Mouse (Mus musculus): ENCODE measurements around the gene Foxq1.

The Foxq1 gene

DNA sequence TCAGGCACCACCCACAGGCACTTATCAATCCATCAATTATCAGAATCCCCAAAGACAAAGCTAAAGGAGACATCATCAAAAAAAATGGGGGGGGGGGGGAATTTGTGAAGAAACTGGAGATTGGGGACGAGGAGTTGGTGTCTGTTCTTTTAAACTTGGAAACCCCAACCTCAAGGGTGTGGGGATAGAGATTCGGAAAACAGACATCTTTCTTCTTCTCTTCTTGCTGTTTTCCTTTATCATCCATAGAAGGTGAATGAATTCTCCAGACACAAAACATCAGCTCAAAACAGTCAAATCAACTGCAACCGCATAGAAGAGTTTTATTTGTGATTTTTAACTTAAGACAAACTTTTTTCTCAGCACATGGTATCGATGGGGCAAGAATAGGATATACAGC, at the start of gene Foxq1:
Gene Foxq1 (plus strand): TSS at position 301 of the 400 bp plus-strand sequence.
- DNase-seq: no peak

DNA sequence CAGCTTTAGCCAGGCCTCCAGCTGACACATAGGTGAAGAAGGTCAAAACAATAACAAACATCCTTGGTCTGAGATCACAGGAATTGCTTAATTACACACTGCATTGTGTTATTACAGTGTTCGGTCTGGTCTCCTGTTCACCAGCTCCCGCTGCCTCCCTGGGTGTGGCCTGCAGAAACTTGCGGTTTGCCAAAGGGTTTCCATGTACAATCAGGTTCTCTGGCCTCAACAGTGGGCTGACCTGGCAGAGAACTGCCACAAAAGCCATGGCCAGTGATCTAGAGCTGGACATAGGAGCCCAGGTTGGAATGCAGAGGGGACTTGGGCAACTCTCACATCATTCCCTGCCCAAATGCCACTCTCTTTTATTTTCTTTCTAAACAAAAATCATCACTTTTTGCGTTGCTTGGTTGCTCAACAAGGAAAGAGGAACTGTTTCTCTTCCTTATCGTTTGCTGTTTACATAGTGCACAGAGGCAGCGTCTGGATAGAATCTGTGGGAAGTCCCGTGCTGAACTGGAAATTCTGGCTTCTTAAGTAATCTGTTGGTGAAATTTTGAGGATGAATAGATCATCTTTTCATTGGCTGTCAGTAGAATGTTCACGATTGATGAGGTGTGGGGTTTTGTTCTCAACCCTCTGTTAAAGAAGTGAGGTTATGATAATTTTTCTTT, 49.3 kb upstream of the Foxq1 start:
- DNase-seq: no peak

DNA sequence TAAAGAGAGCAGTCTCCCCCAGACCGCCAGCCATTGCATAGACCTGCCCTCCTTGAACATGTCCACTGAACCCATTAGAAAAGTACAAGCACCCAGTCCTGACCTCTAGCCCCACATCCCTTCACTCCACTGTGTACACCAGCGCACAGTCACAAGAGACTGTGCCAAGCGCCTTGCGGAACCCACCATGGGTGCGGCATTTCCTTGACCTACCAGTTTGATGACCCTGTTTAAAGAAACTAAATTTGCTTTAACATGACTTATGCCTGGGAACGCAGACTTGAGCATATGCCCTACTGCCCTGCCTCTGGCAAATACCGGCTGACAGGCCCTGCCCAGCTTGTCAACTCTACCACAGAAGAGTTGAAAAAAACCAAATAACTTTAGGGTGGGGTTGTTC, 40.7 kb upstream of the Foxq1 start:
- no peak for DNase-seq

DNA sequence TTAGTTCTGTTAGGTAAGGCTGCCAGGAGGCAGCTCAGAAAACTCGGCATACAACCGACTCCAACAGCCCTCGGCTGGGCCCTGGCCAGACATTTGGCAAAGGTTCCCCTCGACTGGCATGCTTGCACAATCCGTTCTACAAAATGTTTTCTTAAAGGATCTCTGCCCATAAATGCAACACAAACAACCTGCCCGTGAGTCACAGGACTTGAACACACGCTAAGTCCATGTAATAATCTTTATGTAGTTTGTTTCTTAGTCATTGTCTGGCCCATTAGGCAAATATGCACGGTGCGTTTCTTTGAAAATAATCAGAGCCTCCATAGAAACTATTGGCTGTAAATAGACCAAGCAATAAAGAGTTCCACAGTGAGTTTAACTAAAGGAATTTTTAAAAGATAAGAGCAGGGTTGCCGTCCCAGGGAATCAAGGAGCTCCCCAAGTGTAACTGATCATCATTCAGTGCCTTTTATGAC, 37.5 kb upstream of the Foxq1 start:
- no peak for DNase-seq

DNA sequence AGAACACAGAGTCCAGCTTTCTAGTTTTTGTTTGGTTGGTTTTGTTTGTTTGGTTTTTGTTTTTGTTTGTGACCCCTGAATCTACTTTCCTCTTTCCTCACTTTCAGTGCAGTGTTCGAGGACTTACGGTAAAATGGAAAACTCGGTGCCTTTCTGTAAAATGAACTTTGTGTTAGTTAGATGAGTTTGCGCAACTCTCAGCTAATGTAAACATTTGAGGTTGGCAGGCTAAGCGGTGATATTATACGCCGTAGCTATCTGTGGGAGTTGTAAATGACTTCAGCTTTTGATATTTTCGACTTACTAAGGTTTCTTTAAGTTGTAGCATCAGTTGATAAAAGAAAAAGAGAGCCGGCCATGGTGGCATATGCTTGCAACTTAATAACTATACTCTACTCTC, 37.0 kb upstream of the Foxq1 start:
- no peak for DNase-seq

DNA sequence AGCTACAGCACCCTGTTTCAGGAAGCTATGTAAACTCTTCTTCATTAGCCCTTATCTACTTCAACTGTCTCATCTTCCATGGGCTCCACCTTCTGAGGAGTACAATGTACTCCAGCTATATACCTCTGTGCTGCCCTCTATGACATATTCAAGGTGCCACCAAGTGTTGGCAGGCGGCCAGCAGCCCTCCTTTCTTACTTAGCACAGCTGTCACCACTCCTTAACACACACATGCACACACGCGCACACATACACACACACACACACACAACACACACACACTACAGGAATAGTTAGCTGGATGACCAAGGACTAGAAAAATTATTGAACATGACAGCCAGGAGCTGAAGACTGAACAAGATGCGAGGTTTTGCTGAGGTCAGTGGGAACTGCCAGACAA, 31.0 kb upstream of the Foxq1 start:
- no peak for DNase-seq

DNA sequence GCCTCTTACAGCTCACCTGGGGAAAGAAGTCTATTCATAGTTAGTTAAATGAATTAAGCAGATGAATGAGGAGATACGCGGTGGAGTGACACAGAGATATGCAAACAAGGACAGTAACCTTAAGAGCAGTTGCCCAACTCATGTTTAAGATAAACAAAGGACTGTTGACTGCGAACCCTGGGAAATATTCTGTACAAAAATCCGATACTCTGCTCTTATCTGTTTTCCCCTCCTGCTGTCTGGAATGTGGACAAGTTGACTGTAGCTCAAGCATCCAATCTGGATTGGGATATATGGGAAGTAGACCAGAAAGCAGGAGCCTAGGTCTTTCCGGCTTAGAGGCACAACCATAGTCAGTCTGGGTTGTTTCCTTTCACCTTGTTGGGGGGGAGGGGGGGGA, 24.7 kb upstream of the Foxq1 start:
- DNase-seq: no peak

DNA sequence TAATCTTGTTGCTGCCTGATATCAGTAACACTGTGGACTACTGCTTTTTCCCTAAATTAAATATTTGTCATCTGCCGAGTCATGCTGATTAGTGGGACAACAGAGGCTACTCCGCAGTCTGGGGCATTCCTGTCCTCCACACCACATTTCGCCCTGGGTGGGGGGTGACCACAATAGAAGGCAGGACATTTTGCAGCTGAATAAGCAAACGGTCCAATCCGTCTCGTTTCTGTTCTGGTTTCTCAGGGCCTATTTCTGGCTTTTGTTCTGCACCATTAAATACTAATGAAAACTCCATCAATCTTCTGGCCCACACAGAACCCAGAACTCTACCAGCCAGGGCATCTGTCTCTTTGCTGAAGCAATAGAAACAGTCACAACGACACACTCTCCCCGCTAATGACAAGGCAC, 24.3 kb upstream of the Foxq1 start:
- no peak for DNase-seq

DNA sequence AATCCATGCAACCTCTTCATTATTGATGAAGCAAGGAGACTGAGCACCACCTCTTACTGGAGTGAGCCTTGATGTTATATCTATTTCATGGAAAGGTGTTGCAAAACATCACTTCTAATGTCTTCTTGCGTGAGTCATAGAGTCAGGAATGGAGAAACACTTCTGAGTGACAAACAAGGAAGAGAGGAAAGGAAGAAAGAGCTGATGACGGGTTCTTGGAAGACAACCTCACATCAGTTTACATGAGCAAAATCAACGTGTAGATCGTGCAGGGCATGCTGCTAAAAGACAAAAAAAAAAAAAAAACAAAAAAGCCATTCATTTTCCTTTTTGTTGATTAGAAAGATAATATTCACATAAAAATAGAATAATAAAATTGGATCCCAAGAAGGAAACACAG, 21.2 kb upstream of the Foxq1 start:
- DNase-seq: no peak

DNA sequence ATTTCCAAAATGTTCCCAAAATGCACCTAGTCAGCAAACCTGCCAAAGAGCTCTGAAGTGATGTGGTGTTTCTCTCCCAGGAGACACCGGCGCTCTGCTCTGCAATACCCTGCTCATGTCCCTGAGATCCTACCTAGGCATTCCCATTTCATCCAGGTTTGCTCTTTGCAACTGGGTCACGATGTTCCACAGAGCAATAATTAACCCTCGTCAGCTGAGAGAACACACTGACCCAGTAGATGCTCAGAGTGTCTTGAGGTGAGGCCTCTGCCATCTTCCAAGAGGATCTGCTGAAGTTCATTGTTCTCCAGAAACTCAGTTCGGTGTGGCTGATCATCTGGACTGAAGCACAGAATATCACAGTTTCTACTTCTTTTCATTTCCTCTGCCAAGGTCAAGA, 12.9 kb upstream of the Foxq1 start:
- DNase-seq: no peak

DNA sequence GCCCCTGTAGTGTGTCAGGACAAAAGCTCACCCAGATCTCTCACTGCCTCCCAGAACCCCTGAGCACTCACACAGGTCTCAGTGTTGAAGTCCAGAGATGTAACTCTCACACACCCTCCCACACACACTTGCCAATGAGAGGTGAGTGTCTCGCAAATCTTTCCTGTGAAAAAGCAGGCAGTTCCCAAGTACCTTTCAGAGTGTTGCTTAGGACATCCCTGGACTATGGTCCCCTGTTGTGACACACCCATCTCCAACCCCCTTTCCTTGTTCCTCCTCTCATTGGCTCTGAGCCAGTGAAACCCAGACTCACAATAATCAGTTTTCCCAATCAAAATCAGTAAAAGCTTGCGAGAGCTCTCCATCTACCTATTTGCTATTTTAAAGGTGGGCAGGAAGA, 9.2 kb upstream of the Foxq1 start:
- no peak for DNase-seq

DNA sequence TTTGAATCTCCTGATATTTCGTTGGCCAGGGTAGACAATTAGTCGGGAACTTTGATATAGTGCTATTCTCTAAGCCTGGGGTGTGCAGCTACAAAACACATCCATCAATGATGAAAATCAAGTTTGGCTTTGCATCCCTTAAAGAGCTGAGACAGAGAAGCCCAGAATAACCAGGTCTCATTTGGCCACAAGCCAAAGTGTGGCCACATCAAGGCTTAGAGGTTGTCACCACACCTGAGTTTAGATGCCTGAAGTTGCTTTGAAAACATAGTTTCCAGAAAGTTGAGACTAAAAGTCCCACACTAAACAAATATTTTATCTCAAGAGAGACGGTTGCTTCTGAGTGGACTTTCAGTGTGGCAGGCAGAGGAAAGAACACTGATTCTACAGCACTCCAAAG, 8.7 kb upstream of the Foxq1 start:
- DNase-seq: no peak

DNA sequence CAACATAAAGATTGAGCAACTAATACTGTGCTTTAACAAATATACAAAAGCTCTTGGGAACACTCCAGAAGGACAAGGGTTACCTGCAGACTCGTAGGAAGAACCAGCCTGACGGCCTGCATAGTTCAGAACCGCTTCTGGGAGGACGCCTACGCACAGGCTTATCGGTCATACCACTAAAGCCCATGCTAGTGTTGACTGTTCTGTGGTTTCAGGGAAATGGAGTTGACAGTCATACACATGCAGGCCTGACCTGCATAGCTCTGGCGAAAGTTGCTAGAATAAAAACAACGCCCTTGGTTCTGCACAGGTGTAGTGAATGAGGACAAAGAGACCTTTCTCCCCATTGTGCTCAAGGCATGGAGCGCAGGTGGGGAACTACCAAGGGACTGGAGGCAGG, 8.3 kb upstream of the Foxq1 start:
- no peak for DNase-seq

DNA sequence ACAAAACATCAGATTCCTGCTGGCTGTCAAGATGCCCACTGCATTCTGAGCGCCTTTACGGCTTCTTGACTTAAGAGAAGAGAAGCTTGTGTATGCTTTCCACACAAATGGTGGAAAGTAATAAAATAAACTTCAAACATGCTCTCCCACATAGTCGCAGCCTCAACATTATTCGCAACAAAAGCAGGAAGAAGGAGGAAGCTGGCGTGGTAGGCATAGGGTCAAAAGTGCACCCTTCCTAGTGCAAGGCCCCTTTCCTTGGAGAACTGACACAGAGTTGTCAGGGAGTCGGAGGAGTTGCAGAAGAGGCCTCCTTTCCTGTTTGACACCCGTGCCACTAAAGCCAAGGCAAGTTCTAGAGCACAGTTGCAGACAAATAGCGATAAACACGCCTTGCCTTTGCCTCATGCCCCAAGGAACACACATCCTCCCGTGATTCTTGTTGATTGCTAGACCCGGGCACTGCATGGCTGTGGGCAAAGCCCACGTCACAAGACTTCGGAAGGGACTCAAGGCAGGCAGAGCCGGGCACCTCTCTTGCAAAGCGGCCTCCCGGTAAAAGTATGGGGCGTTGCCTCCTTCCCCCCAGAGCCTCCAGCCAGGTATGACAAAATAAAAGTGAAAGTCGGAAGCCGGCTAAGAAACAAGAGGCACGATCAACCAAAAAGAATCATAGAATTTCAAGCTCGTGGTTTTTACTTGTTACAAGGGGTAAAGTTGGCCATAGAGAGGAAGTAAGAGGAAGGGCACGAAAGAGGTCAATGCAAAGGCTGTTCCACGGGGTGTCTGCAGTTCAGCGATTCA, 1.2 kb downstream of the Foxq1 start:
- DNase-seq: no peak

DNA sequence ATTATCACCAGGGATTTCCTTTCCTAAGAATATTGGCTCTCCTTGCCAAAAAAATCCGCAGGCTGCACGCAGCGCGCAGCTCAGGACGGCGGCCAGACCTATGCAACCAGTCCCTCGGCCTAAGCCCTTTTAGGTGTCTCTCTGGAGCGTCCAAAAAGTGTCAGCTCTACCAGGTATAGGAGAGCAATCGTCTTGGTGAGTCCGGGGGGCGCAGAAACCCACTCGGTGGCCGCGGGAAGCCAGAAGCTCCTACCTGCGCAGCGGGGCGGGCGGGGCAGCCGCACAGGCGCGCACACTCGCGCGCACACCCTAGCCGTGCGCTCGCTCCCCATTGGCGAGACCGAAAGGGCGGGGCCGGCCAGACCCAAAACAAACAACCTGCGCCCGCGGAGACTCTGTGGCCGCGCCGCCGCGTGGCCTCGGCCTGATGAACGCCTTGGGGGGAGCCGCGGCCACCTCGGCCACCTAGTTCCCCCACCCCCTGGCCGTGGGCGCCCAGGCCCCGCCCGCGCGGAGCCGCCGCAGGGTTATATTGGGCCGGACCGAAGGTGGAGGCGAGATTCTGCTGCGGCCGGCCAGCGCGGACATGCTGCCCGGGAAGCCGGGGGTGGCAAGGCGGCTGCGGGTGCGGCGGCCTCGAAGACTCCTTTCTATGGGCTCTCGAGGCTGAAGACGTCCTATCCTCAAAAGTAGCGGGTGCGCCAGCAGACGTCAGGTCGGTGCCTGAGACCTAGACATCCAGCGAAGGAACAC, 2.0 kb downstream of the Foxq1 start:
- DNase-seq: no peak

DNA sequence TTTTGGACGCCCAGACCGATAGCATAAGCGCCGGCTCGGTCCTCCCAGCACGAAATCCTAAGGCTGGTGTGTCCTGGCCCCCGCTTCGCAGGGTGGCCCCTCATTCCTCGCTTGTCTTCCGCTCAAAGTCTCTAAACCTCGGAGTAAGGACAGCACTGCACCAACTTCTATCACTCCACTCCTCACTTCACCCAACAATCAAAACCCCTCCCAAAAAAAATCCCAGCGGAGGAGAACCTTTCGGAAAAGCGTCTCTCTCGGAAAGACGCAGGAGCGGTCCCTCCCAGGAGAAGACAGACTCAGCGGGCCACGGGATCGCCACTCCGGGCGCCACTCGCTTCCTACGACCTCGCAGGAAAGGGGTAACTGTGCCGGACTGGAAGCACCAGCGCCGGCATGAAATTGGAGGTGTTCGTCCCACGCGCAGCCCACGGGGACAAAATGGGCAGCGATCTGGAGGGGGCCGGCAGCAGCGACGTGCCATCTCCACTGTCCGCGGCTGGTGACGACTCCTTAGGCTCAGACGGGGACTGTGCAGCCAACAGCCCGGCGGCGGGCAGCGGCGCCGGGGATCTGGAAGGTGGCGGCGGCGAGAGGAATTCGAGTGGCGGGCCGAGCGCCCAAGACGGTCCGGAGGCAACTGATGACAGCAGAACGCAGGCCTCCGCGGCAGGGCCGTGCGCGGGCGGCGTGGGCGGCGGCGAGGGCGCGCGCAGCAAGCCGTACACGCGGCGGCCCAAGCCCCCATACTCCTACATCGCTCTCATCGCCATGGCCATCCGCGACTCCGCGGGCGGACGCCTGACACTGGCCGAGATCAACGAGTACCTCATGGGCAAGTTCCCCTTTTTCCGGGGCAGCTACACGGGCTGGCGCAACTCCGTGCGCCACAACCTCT, 2.8 kb downstream of the Foxq1 start, which contains the start of gene A530084C06Rik:
Gene A530084C06Rik (minus strand): TSS at position 813 of the 898 bp plus-strand sequence.
- DNase-seq: no peak

DNA sequence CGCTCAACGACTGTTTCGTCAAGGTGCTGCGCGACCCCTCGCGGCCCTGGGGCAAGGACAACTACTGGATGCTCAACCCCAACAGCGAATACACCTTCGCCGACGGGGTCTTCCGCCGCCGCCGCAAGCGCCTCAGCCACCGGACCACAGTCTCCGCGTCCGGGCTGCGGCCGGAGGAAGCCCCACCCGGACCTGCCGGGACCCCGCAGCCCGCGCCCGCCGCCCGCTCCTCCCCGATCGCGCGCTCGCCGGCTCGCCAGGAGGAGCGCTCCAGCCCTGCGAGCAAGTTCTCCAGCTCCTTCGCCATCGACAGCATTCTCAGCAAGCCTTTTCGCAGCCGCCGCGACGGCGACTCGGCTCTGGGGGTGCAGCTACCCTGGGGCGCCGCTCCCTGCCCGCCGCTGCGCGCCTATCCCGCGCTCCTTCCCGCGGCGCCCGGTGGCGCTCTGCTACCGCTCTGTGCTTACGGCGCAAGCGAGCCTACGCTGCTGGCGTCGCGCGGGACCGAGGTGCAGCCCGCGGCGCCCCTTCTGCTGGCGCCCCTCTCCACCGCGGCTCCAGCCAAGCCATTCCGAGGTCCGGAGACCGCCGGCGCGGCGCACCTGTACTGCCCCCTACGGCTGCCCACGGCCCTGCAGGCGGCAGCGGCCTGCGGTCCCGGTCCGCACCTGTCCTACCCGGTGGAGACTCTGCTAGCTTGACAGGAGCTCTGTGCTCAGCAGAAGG, 3.6 kb downstream of the Foxq1 start:
- DNase-seq: peak; percentile 13

DNA sequence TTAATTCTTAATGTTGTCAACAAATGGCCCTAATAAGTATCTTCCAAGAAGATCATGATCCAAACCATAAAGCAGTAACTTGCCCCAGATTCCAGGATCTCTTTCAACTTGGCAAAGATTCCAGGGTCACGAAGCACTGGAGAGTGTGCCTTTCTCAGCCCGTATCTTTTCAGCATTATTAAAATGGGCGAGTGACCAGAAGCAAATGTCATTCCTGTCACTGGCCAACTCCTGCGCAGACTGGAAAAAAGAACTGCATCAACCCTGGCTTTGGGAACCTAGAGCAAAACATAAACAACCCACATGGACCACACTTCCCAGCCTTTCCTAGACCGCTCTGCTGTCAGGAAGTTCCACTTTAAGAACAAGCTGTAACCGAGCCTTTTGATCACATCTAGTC, 8.5 kb downstream of the Foxq1 start:
- no peak for DNase-seq

DNA sequence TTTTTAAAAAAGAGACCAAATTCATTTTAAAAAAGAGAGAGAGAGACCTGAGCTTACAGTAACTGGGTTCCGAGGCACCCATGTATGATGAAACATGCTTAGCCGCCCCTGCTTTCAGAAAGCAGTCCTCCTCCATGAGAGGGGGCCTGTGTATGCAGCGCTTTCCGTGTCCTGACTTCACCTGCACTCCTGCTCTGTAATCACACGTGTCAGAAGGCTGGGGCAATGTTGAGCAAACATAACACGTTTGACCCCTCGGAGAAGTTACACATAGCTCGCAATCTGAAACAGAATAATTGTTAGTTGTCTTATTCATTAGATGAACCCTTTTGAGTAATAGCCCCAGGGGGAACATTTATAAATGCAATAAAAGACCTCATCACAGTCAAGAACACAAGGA, 11.2 kb downstream of the Foxq1 start:
- DNase-seq: no peak

DNA sequence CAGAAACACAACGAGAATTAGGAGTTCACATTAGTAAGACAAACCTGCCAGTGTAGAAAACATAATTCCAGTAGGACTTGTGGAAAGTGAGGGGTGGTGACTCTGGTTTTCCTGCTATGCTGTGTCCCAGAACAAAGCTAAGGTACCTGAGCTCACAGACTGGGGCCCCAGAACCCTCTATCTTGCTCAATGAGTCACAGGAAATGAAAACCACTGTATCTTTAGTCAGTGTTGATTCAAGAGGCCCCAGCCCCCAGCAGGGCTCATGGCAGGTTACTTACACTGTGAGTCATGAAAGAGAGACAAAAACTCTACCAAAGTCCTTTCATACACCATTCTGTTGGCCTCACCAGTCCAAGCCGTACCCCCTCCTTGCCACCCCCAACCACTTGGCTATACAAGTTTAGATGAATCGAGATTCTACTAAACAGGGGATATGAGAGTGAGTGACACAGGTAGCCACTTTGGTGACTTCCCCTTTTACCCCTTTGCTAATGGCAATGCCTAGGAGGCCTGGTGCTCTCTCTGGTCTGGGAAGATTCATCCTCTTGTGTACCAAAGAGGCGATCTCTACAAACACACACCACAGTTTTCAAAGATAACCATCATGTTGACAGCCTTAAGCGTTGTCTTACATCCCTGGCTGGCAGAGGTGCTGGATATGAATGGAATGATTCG, 11.8 kb downstream of the Foxq1 start:
- no peak for DNase-seq

DNA sequence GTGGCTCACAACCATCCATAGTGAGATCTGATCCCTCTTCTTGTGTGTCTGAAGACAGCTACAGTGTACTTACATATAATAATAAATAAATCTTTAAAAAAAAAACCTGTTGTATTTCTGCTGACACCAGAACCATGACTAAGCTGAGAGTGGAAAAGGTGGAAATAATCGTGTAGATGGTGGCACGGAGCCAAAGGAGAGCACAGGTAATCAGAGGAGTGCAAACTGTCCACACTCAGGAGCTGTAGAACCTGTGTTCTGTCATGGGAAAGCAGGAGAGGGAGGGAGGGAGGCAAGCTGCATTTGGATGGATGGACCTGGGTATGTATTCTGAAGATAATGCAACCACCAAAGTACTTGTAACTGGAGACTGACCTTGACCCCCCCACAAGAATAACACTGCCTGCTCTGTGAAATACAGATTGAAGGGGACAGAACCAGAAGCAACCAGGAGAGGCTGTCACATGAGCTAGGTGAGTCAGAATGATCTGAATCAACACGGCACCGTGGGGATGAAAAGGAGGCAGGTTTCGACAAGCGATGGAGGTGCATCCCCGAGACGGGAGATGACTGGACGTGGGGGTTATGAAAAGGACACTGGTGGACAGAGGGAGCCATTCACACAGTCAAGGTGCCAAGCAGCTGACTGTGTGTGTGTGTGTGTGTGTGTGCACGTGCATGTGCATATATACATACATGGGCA, 17.0 kb downstream of the Foxq1 start:
- no peak for DNase-seq
